In genomic region chr9:64175378-64175777, GRCm38 (mm10) we compare ENCODE assay signal across 14 mouse cellular contexts. TPM values are rescaled to one million over a fixed set of nuclear protein-coding genes. Genes with fewer than 3 reads are reported as not detected.
DNase-seq lines count a peak whose midpoint lies in the region; ATAC-seq and TF ChIP-seq lines count a peak whose summit lies in the region.
"Had no signal": no experiment of that assay in that cellular context is flagged by ENCODE, and none has a peak within 500 bp of the region (broad histone marks: within the 10 kb centered on the region; RNA-seq: fewer than 3 reads in every experiment).

No protein-coding gene starts in this region.

- TF ChIP-seq CTCF in G1E (IDR thresholded peaks at IDR 0.05; ENCODE audit: low read depth, low read length) = 0 out of 2 replicates have a peak, but pooled peaks have one; percentile 4

- ATAC-seq in kidney, embryonic 14.5 days (ENCODE audit: low FRiP score, low TSS enrichment) = no peak
- ATAC-seq in G1E (ENCODE audit: extremely low read depth, insufficient number of reproducible peaks, low FRiP score, poor library complexity, severe bottlenecking) = no peak
- no peak for ATAC-seq in liver, embryonic 13.5 days (ENCODE audit: low read depth)

- DNase-seq in kidney, adult 11 months = no peak
- DNase-seq in G1E (ENCODE audit: low spot score) (no peak), adipocyte (ENCODE audit: low spot score) (no peak)
- peak; percentile 53 for DNase-seq in layer of hippocampus, adult 11-12 months (ENCODE audit: low spot score)
- DNase-seq in liver, embryonic 13.5 days = no peak
- DNase-seq in right cerebral cortex, postnatal 36 days (ENCODE audit: low spot score in 2 of 2) = no peak
- no peak for DNase-seq in retina, postnatal 1 day
- DNase-seq: embryo, embryonic 11 days; kidney, postnatal 10 days; thymus, postnatal 4 days had no signal

- 91% methylated on average over 11 of the region's 11 CpGs for WGBS in kidney, embryonic 14.5 days
- WGBS in liver, embryonic 13.5 days (ENCODE audit: insufficient replicate concordance) = 76% methylated on average over 11 of the region's 11 CpGs

- H3K4me1 ChIP-seq in kidney, embryonic 14.5 days (ENCODE audit: control insufficient read depth, insufficient read depth, low read length) = 0 out of 2 replicates have a peak, but pooled peaks cover 7% of the 10 kb centered on the region
- peaks cover 54% of the 10 kb centered on the region for H3K4me1 ChIP-seq in G1E (ENCODE audit: insufficient read depth, low read depth, low read length)
- peaks cover 67% of the 10 kb centered on the region for H3K4me1 ChIP-seq in liver, embryonic 13.5 days (replicated peaks)

- no peak overlapping the region for H3K9ac ChIP-seq in kidney, embryonic 14.5 days (ENCODE audit: low read depth, low read length)
- H3K9ac ChIP-seq in liver, embryonic 13.5 days = peak overlapping the region; percentile 94

- H3K9me3 ChIP-seq in kidney, embryonic 14.5 days (ENCODE audit: control insufficient read depth, low read length) = no peaks in the 10 kb centered on the region
- no peaks in the 10 kb centered on the region for H3K9me3 ChIP-seq in G1E (replicated peaks)
- H3K9me3 ChIP-seq in liver, embryonic 13.5 days (replicated peaks) = no peaks in the 10 kb centered on the region

- no peak overlapping the region for H3K4me3 ChIP-seq in kidney, embryonic 14.5 days (ENCODE audit: low read length)
- peak overlapping the region; percentile 82 for H3K4me3 ChIP-seq in G1E (ENCODE audit: low read depth, low read length)
- H3K4me3 ChIP-seq in liver, embryonic 13.5 days (replicated peaks) = peak overlapping the region; percentile 89

- H3K27me3 ChIP-seq in kidney, embryonic 14.5 days (ENCODE audit: control insufficient read depth, insufficient read depth, low read length) = no peaks in the 10 kb centered on the region
- no peaks in the 10 kb centered on the region for H3K27me3 ChIP-seq in G1E (ENCODE audit: insufficient read depth, low read length)
- no peaks in the 10 kb centered on the region for H3K27me3 ChIP-seq in liver, embryonic 13.5 days

- H3K36me3 ChIP-seq in kidney, embryonic 14.5 days (ENCODE audit: control insufficient read depth, insufficient read depth, low read length) = peaks cover 49% of the 10 kb centered on the region
- H3K36me3 ChIP-seq in G1E (replicated peaks) = peaks cover 60% of the 10 kb centered on the region
- H3K36me3 ChIP-seq in liver, embryonic 13.5 days = peaks cover 56% of the 10 kb centered on the region

- H3K27ac ChIP-seq in kidney, embryonic 14.5 days (ENCODE audit: low read depth, low read length) = no peak overlapping the region
- H3K27ac ChIP-seq in liver, embryonic 13.5 days = peak overlapping the region; percentile 64
- H3K27ac ChIP-seq: hindbrain, embryonic 14.5 days had no signal

- peak overlapping the region; percentile 67; the same call in 1 of the 2 replicates for H3K4me2 ChIP-seq in kidney, embryonic 14.5 days (replicated peaks; ENCODE audit: low read depth, low read length)
- peak overlapping the region; percentile 77 for H3K4me2 ChIP-seq in liver, embryonic 13.5 days

RNA-seq across cellular contexts. Expression of gene Rpl4, which starts 2.2 kb away (rescaled TPM):
- polyA plus RNA-seq in kidney, embryonic 14.5 days (2014; fragmentation: Nextera tagmentation; extraction: Ambion mirVana) = 1,389 and 1,446 TPM in 2 replicates
- 7,560 and 7,833 TPM in 2 replicates for total RNA-seq in G1E (2014; fragmentation: Nextera tagmentation)
- total RNA-seq in G1E (2017) = 2,308 and 2,582 TPM in 2 replicates
- polyA plus RNA-seq in G1E (2012) = 506 and 513 TPM in 2 replicates
- 1,021 and 1,130 TPM in 2 replicates for polyA plus RNA-seq in liver, embryonic 13.5 days (2015; fragmentation: Nextera tagmentation; extraction: Ambion mirVana)

RNA-seq across cellular contexts. Expression of gene Zwilch, which starts 2.5 kb away (rescaled TPM):
- 17.3 and 34.4 TPM in 2 replicates for polyA plus RNA-seq in kidney, embryonic 14.5 days (2014; fragmentation: Nextera tagmentation; extraction: Ambion mirVana)
- 163 and 180 TPM in 2 replicates for total RNA-seq in G1E (2014; fragmentation: Nextera tagmentation)
- total RNA-seq in G1E (2017) = 189 and 202 TPM in 2 replicates
- 9.1 and 14.2 TPM in 2 replicates for polyA plus RNA-seq in G1E (2012)
- 14.7 and 17.6 TPM in 2 replicates for polyA plus RNA-seq in liver, embryonic 13.5 days (2015; fragmentation: Nextera tagmentation; extraction: Ambion mirVana)

RNA-seq across cellular contexts. Expression of gene Snapc5, which starts 3.7 kb away (rescaled TPM):
- 25.7 and 37.9 TPM in 2 replicates for polyA plus RNA-seq in kidney, embryonic 14.5 days (2014; fragmentation: Nextera tagmentation; extraction: Ambion mirVana)
- total RNA-seq in G1E (2014; fragmentation: Nextera tagmentation) (14.0 and 18.8 TPM in 2 replicates), G1E (2017) (40.4 and 45.1 TPM in 2 replicates)
- polyA plus RNA-seq in G1E (2012) = 1.8 and 4.4 TPM in 2 replicates
- polyA plus RNA-seq in liver, embryonic 13.5 days (2015; fragmentation: Nextera tagmentation; extraction: Ambion mirVana) = 16.6 and 16.9 TPM in 2 replicates

RNA-seq across cellular contexts. Expression of gene Lctl, which starts 58.4 kb away (rescaled TPM):
- polyA plus RNA-seq in kidney, embryonic 14.5 days (2014; fragmentation: Nextera tagmentation; extraction: Ambion mirVana) = 0.16 and 0.19 TPM in 2 replicates
- total RNA-seq in G1E (2014; fragmentation: Nextera tagmentation) = not detected in 2 replicates
- total RNA-seq in G1E (2017) = 0.12 TPM in 1 of 2 replicates, not detected in the other
- not detected in 2 replicates for polyA plus RNA-seq in G1E (2012)
- not detected in 2 replicates for polyA plus RNA-seq in liver, embryonic 13.5 days (2015; fragmentation: Nextera tagmentation; extraction: Ambion mirVana)
- total RNA-seq: megakaryocyte progenitor cell, adult 5-6 weeks had no signal
- polyA plus RNA-seq: heart, embryonic 14.5 days; hindbrain, embryonic 14.5 days had no signal

RNA-seq across cellular contexts. Expression of gene Uchl4, which starts 59.6 kb away (rescaled TPM):
- 2.9 and 3.3 TPM in 2 replicates for polyA plus RNA-seq in kidney, embryonic 14.5 days (2014; fragmentation: Nextera tagmentation; extraction: Ambion mirVana)
- total RNA-seq in G1E (2014; fragmentation: Nextera tagmentation) = 0.75 and 1.2 TPM in 2 replicates
- total RNA-seq in G1E (2017) = 2.0 and 2.6 TPM in 2 replicates
- polyA plus RNA-seq in G1E (2012) = not detected in 2 replicates
- 1.0 TPM in 2 replicates for polyA plus RNA-seq in liver, embryonic 13.5 days (2015; fragmentation: Nextera tagmentation; extraction: Ambion mirVana)
